Mouse (Mus musculus) brain, embryonic 14.5 days (tissue): ENCODE measurements around the gene Gm44973.

Experiments used
- CTCF ChIP-seq: fragments of 200-500 bp; IDR thresholded peaks from 2 replicates; pipeline ENCODE4 v1.5.1; 2012; ENCODE audit warnings: inconsistent platforms, mild to moderate bottlenecking, moderate library complexity, borderline replicate concordance; ENCODE audit not compliant: insufficient read depth, insufficient read length; ENCODE audit errors: extremely low read depth
- POLR2A ChIP-seq: fragments of 200-500 bp; IDR thresholded peaks from 2 replicates; pipeline ENCODE4 v1.6.1; 2012; ENCODE audit warnings: mild to moderate bottlenecking, inconsistent platforms, borderline replicate concordance; ENCODE audit not compliant: poor library complexity, insufficient read depth, insufficient read length, severe bottlenecking; ENCODE audit errors: extremely low read depth

DNA sequence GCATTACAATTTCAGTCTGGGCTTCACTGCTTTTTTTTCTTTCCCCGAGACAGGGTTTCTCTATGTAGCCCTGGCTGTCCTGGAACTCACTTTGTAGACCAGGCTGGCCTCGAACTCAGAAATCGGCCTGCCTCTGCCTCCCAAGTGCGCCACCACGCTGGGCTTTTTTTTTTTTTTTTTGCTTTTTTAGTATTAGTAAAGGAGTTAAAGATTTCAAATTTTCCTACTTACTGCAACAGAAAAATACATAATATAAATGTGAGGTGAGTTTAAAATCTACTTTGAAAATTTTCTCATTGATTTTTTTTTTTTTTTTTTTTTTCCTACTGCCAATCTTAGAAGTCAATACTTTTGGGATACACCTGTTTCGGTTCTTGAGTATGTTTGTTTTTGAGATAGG lies 49.6 kb downstream of the Gm44973 start:
- no peak for TF ChIP-seq CTCF
- TF ChIP-seq POLR2A = no peak
